Mouse (Mus musculus): ENCODE results near the gene Dner.

- TF ChIP-seq CTCF (IDR thresholded peaks at IDR 0.05 in 2 of 3, conservative IDR thresholded peaks at IDR 0.05 in 1 of 3; ENCODE audit: control insufficient read depth in 1 of 3, insufficient read depth in 1 of 3, low read depth in 2 of 3, low read length in 3 of 3, poor library complexity in 1 of 3, severe bottlenecking in 1 of 3) (no peak), POLR2A (IDR thresholded peaks at IDR 0.05; ENCODE audit: control insufficient read depth in 1 of 2, insufficient read depth in 1 of 2, low read depth in 1 of 2, low read length in 2 of 2, poor library complexity in 1 of 2) (no peak), ELF1 (IDR thresholded peaks at IDR 0.05; ENCODE audit: low read depth, low read length) (no peak), TCF12 (IDR thresholded peaks at IDR 0.05; ENCODE audit: low read depth, low read length) (no peak), ZNF384 (IDR thresholded peaks at IDR 0.05; ENCODE audit: low read depth, low read length) (no peak), MYC (IDR thresholded peaks at IDR 0.05; ENCODE audit: low read depth, low read length) (no peak), POLR2AphosphoS2 (IDR thresholded peaks at IDR 0.05; ENCODE audit: low read length) (no peak), RAD21 (IDR thresholded peaks at IDR 0.05; ENCODE audit: low read depth, low read length) (no peak), SIN3A (IDR thresholded peaks at IDR 0.05; ENCODE audit: low read length) (no peak), CHD2 (IDR thresholded peaks at IDR 0.05; ENCODE audit: low read length) (no peak), GATA1 (IDR thresholded peaks at IDR 0.05; ENCODE audit: low read depth, low read length) (no peak), MEF2A (IDR thresholded peaks at IDR 0.05; ENCODE audit: extremely low read depth, insufficient replicate concordance, low read depth, low read length, poor library complexity, severe bottlenecking) (no peak), ZC3H11A (IDR thresholded peaks at IDR 0.05; ENCODE audit: low read depth, low read length) (no peak), HCFC1 (IDR thresholded peaks at IDR 0.05; ENCODE audit: low read depth, low read length) (no peak)
Measured at GRCm38 (mm10) chr1:84357216-84357615, 338.8 kb downstream of the Dner start.

All from MEL (cell line).